Mouse (Mus musculus) bone marrow macrophage, adult 2 months (primary cell): ENCODE measurements around the gene Slc22a20. TPM values are rescaled to one million over a fixed set of nuclear protein-coding genes. Genes with fewer than 3 reads are reported as not detected.

ENCODE experiments used
- H3K27ac ChIP-seq: 2 replicates; pipeline ENCODE4 v1.5.1; 2012; ENCODE audit warnings: low read depth, low read length; ENCODE audit not compliant: insufficient read depth
- H3K4me1 ChIP-seq: 2 replicates; pipeline ENCODE4 v1.6.1; 2012; ENCODE audit warnings: low read length; ENCODE audit not compliant: control insufficient read depth, insufficient read depth
- H3K4me3 ChIP-seq: 2 replicates; pipeline ENCODE4 v1.5.1; 2012; ENCODE audit warnings: mild to moderate bottlenecking, low read length, moderate library complexity; ENCODE audit not compliant: insufficient read depth
- CTCF ChIP-seq: IDR thresholded peaks from 2 replicates; pipeline ENCODE4 v1.5.1; 2012; ENCODE audit warnings: low read depth, mild to moderate bottlenecking, low read length, moderate library complexity
- POLR2A ChIP-seq: IDR thresholded peaks from 2 replicates; pipeline ENCODE4 v1.6.1; 2012; ENCODE audit warnings: mild to moderate bottlenecking, low read depth, low read length, borderline replicate concordance
- polyA plus RNA-seq: library from polyadenylated mRNA; stranded (reverse); fragments of >200 nt; gene quantifications from 2 replicates; pipeline ENCODE4 v1.2.4, GENCODE M21; 2012; ENCODE audit not compliant: missing spikeins, insufficient read depth, insufficient read length

The Slc22a20 gene
- polyA plus RNA-seq: not detected in 2 replicates

DNA sequence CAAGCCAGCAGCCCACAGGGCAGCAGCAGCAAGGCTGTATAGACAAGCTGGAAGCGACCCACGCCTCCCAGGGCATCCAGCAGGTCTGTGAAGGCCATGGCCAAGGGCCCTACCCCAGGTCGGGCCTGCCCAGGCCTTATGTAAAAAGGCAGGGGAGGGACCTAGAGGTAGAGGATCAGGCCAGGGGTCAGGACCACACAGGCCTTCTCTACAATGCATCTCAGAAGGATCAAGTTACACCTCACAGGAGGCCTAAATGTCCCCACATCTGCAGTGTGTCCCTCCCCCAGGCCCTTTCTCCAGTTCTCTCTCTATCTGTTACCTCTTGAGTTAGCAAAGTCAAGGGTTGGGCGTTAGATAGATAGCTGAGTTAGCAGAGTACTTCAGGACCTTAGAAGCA, at the start of gene Slc22a20:
Gene Slc22a20 (minus strand): TSS at position 101 of the 400 bp plus-strand sequence.
- TF ChIP-seq CTCF (no peak), POLR2A (no peak)
- Histone ChIP-seq H3K4me3 (no peak within 1 kb of the TSS), H3K27ac (no peak within 1 kb of the TSS), H3K4me1 (peaks cover 17% of the 10 kb centered on the region)

DNA sequence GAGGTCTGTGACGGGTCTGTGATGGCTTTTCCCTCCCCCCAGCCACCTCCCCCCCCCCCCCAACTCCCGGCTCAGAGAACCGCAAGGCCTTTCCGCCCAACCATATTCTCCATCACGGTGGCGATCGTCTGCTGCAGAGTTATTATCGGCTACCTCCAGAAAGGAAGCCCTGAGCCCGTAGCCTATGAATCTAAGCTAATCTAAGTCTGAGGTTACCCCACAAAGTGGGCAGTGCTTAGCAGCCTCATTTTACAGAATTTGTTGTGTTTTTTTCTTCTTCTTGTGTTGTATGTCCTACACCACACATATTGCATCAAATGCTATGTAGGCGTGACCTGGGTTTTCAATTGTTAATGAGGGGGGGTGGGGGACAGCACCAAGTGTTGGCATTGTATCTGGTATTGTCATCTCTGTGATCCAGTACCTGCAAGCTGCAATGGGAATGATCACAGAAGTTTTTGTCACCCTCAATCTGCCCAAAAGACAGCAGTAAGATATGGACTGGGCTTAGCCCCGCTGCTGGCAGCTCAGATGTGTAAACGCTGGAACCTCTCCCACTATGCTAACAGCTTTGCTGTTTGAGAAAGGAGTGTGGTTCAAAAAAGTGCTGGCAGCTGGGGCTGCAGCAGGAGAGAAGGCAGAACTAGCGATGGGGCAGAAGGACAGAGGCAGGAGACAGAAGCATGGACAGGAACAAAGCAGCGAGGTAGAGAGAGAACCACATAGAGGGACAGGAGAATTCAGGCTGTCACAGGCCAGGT, 44.8 kb upstream of the Slc22a20 start:
- Histone ChIP-seq H3K4me3 (no peak overlapping the region), H3K4me1 (no peaks in the 10 kb centered on the region), H3K27ac (no peak overlapping the region)
- no peak for TF ChIP-seq CTCF
- TF ChIP-seq POLR2A: no peak

DNA sequence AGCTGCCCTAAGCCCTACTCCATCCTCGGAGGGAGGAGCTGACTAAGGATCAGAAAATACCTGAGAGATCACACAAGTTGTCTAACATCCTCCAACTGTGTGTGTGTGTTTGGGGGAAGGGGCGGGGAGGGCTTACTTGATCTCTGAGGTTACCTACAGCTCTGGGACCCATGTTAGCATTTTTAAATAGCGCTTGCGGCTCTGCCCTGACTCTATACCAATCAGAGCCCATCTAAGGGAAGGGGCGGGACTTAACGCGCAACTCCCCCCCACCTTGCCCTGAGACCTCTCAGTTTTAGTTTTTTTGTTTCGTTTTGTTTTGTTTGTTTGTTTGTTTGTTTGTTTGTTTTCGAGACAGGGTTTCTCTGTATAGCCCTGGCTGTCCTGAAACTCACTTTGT, 43.5 kb upstream of the Slc22a20 start:
- no peak for TF ChIP-seq CTCF
- no peak for TF ChIP-seq POLR2A
- Histone ChIP-seq H3K4me3 (no peak overlapping the region), H3K4me1 (no peaks in the 10 kb centered on the region), H3K27ac (no peak overlapping the region)

DNA sequence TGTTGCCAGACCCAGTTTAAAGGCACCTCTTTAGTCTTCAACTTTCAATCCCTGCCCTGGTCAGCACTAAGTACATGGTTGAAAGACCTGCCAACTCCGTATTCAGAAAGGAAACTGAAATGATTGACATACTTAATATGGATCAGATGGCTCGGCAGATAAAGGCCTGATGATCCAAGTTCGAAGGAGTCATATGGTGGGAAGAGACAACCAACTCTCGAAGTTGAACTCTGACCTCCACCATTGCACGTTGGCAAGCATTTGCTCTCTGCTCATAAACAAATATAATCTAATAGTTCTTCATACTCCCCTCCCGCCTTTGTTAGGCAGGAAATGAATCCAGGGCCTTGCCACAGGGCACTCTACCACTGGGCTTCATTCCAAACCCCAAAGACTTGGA, 43.0 kb upstream of the Slc22a20 start:
- no peak overlapping the region for H3K27ac ChIP-seq
- H3K4me3 ChIP-seq: no peak overlapping the region
- TF ChIP-seq POLR2A (no peak), CTCF (no peak)
- H3K4me1 ChIP-seq: no peaks in the 10 kb centered on the region

DNA sequence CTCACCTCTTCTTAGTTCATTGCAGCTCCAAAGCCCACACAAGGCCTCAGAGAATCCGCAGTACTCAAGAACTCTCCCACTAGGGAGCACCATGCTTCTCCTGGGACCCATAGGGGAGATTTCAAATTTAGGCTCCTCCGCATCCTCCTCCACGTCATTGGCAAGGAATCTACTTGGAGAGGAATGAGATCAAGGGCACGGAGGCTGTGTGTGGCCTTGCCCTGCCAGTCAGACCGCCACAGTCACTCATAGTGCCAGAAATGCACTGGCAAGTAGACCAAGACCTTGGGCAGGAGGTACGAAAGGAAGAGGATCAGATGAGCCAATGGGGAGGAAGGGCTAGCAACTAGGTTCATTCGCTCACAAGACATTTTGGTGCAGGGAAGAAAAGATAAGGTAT, 38.0 kb upstream of the Slc22a20 start:
- no peak overlapping the region for H3K4me3 ChIP-seq
- H3K4me1 ChIP-seq: peaks cover 8% of the 10 kb centered on the region
- no peak overlapping the region for H3K27ac ChIP-seq
- TF ChIP-seq CTCF (no peak), POLR2A (no peak)

DNA sequence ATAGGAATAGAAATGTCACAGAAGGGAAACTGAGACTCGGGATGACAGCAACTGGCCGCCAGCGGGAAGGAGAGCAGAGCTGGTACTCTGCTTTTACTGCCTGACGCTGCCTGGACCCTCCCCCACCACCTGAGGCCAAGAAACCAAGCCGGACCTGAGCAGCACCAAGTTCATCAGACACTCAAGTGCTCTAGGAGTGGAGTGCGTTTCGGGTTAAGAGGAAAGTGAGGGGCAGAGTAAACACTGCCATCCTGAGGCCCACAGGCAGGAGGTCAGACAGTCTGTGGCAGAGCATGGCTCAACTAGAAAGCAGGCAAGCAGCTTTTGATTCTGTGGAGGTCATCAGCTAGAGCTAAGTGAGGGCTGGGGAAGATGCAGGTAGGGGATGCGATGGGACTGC, 37.1 kb upstream of the Slc22a20 start:
- H3K4me1 ChIP-seq: peaks cover 8% of the 10 kb centered on the region
- TF ChIP-seq POLR2A: no peak
- TF ChIP-seq CTCF: no peak
- no peak overlapping the region for H3K4me3 ChIP-seq
- no peak overlapping the region for H3K27ac ChIP-seq

DNA sequence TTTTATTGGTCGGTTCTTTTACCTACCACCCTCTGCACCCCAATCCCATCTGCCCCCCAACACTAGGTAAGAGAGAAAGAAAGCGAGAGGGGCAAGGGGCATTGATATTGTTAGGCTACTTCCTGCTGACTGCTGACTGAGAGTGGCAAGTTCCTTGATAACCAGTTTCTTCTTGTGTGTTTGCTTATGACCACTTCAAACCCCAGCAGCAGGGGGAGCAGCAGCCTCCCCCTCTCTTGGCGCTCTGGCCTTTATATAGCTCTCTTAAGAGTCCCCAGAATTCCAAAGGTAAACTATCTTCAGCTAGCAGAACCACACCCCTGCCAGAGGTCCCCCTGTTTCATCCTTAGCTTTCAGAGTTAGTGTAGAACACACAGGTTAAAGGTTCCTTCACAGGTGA, 34.3 kb upstream of the Slc22a20 start:
- peaks cover 11% of the 10 kb centered on the region for H3K4me1 ChIP-seq
- no peak overlapping the region for H3K4me3 ChIP-seq
- H3K27ac ChIP-seq: no peak overlapping the region
- TF ChIP-seq CTCF: no peak
- no peak for TF ChIP-seq POLR2A

DNA sequence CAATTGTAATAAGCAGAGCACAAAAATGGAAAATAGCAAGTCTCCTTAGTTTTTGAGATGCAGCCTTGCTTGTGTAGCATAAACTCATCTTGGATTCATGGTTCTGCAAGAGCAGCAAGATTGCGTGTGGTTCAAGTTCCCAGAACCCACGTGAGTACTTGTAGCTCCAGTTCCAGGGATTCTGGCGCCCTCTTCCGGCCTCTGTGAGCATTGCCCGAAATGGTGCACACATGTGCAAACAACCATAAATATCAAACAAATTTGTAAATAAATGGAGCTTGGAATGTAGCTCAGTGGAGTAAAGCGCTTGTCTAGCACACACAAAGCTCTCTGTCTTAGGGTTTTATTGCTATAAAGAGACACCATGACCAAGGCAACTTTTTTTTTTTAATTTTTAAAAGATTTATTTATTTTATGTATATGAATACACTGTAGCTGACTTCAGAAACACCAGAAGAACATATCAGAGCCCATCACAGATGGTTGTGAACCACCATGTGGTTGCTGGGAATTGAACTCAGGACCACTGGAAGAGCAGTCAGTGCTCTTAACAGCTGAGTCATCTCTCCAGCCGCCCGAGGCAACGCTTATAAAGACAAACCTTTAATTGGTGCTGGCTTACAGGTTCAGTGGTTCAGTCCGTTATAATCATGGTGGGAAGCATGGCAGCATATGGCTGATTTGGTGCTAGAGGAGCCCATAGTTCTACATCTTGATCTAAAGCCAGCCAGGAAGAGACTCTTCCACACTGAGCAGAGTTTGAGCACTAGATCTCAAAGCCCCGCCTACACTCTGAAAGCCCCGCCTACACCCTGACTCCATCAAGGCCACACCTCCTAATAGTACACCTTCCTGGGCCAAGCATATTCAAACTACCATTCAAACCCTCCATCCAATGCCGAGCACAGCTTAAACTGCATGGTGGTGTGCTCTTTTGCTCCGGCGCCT, 32.5 kb upstream of the Slc22a20 start:
- Histone ChIP-seq H3K4me1 (peaks cover 14% of the 10 kb centered on the region), H3K4me3 (no peak overlapping the region), H3K27ac (no peak overlapping the region)
- TF ChIP-seq POLR2A (no peak), CTCF (peak; percentile 98)

DNA sequence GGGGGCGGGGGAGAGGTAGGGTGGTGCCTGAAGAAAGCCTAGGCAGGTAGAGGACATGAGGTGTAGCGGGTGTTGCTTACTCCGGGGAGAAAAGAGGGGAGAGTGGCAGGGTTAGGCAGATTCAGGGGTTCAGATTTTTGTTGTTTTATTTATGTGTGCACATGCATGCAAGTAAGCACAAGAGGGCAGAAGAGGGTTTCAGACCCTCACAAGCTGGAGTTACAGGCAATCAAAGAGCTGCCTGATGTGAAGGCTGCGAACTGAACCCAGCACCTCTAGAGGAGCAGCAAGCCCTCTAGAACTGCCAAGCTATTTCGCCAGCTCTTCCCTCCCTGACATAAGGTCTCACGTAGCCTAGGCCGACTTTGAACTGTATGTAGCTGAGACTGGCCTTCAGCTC, 30.6 kb upstream of the Slc22a20 start:
- peaks cover 7% of the 10 kb centered on the region for H3K4me1 ChIP-seq

DNA sequence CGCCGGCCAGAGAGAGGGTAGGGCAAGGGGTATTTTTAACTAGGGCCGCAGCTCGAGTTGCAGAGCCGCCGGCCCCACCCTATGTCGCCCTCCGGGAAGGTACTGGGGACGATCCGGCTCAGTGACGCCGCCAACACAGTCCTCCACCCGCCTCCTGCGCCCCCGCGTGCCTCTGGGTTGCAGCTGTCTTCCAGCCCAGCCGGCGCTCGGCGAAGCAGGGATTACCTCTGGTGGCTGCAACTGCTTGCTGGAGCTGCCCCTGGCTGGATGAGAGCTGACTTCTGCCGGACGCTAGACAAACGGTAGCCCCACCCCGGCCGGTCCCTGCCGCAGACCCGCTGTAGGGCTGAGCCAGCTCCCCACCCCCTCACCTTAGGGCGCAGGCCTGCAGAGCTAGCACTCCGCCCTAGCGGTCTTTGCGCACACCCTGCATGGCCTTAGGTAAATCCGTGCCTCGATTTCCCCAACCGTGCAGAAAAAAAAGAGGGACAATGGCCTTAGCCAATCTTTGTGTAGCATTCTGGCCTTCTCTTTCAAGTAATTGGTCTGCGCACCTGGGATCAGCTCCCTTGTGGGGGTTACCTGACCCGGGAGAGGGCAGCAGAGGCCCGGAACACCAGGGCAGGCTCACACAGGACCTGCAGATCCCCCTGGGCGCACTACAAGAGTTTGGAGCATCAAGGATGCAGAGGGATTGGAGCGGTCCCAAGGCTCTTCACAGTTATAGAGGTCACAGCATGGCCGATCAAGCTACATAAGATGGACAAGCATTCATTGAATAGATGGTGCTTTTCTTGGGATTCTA, 29.8 kb upstream of the Slc22a20 start, which contains the start of gene Capn1:
Gene Capn1 (minus strand): TSS at position 387 of the 805 bp plus-strand sequence.
- no peak within 1 kb of the TSS for H3K27ac ChIP-seq
- H3K4me3 ChIP-seq: peak within 1 kb of the TSS; percentile 60
- TF ChIP-seq CTCF: no peak
- no peak for TF ChIP-seq POLR2A
- peaks cover 5% of the 10 kb centered on the region for H3K4me1 ChIP-seq

More for the DNA sequence above, 30.6 kb upstream of the Slc22a20 start:
- no peak for TF ChIP-seq CTCF
- H3K27ac ChIP-seq: no peak overlapping the region
- no peak overlapping the region for H3K4me3 ChIP-seq
